Mouse (Mus musculus): ENCODE measurements around the gene Cdh23. TPM values are rescaled to one million over a fixed set of nuclear protein-coding genes. Genes with fewer than 3 reads are reported as not detected.
A peak's percentile ranks its signal among the peaks of the same experiment; 100 is the strongest.

Gene Cdh23
- polyA plus RNA-seq, 2 experiments from 2014 or later: 4.0 to 5.5 TPM

DNA sequence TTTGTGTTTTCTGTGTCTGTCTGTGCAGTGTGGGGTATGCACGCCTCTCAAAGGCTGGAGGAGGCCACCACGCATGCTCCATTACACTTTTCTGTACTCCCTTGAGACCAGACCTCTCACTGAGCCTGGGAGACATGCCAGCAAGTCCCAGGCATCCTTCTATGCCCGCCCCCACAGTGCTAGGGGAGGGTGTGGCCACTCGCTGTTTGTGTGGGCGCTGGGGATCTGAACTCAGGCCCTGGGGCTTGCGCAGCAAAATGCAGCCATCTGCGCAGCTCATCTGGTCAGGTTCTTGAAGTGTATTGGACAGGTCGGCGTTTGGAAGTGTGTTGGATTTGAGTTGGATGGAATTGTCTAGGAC, 416.4 kb downstream of the Cdh23 start:
- no peak for ATAC-seq

DNA sequence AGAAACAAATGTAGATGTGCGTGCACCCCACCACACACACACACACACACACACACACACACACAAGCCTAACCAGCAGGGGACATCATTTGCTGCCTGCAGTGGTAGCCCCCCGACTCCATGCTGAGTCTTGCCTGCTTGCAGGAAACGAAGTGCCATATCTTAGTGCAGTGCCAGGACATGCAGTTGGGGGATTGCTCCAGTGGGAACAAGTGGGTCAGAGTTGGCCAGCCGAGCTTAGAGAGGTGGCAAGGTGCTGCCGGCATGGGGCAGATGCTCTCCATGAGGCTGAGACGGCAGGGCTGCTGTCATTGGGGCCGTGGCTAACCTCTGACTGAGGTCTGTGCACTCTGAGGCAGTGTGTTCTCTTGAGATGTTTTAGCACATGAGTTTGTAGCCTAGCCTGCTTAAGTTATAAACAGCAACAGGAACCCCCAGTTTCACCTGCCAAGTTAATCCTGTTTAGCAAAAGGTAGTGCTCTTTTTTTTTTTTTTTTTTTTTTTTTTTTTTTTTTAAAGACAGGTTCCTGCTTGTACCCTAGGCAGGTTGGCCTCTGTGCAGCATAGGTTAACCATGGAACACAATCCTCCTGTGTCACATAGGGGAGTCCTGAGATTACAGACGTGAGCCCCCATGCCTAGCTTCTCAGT, 416.9 kb downstream of the Cdh23 start:
- ATAC-seq: no peak

GRCm38 (mm10) chr10:60278786-60279185, 417.5 kb downstream of the Cdh23 start:
- ATAC-seq: no peak

- peak; percentile 12 for ATAC-seq
These were observed 418.3 kb downstream of the Cdh23 start for GRCm38 (mm10) chr10:60278006-60278399.

- peak; percentile 91 for ATAC-seq
These were observed 418.9 kb downstream of the Cdh23 start, which contains the start of gene Psap for GRCm38 (mm10) chr10:60277207-60278005. Gene Psap (plus strand): TSS chr10:60277627.

GRCm38 (mm10) chr10:60273382-60273781, 422.9 kb downstream of the Cdh23 start:
- ATAC-seq: no peak

- ATAC-seq: no peak
These were observed 424.0 kb downstream of the Cdh23 start for GRCm38 (mm10) chr10:60272241-60272640.

DNA sequence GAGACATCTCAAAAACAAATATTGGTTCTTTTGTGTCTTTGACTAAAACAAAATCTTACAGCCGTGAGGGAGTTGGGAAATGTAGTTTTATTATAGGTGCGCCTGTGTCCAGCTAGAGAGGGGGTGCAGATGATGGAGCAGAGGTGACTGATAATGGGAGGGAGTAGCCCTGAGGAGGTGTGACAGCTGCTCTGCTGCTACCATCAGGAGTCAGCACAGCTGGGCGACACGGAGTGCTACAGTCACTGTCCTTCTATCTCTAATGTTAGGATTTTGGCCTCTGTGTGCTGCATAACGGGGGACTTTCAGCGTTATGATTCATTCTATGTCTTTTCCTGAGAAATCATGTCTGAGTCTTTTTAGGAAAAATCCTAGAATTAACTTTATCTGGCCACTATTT, 425.3 kb downstream of the Cdh23 start:
- no peak for ATAC-seq

GRCm38 (mm10) chr10:60269141-60270064, 426.9 kb downstream of the Cdh23 start:
- no peak for ATAC-seq

DNA sequence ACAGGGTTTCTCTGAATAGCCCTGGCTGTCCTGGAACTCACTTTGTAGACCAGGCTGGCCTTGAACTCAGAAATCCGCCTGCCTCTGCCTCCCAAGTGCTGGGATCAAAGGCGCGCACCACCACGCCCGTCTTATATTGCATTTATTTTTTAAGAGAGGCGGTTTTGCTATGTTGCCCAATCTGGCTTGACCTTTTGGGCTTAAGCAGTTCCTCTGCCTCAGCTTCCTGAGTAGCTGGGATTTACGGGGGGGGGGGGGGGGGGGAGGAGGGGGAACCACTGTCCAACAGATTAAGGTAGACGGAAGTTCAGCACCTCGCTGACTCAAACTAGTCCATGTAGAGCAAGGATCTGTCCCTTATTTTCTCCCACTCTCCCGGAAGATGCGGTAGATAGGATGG, 427.6 kb downstream of the Cdh23 start:
- ATAC-seq: no peak

DNA sequence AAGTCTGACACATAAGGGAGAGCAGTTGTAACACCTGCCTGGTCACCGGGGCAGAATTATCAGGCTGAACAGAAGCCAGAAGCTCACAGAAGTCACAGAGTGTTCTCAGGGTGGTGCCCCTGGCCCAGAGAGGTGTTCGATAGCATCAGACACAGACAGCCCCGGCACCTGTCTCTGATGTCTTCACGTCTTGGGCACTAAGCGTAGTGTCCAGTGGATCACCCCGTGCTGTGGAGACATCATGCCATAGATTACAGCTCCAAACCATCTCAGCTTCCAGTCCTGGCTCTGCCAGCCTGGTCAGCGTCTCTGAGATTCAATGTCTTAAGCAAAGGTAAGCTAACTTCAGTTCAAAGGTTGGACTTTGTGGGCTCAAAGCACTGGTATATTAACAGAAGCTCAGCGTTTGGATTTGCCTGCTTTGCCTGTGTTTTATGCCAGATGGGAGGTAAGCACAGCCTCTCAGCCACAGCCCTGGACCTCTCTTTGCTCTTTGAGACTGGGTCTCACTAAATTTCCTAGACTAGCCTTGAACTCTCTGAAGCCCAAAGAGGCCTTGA, 429.4 kb downstream of the Cdh23 start:
- ATAC-seq: no peak

DNA sequence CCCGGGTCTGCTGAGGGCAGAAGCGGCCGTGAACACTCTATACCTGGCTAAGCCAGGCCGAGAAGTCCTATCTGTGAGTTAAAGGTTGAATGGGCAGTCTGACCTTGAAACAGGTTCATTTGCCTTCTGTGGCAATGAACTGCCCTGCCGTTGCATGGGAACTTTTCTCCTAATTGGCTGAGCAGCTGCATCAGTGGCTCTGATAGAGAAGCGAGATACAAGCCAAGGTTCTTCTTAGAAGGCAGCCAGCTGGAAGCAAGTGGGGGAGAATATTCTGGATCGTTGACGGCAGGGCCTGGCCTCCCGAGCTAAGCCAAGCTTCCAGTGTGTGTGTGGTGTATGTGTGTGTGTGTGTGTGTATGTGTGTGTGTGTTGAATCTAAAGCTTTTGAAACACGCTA, 431.0 kb downstream of the Cdh23 start:
- ATAC-seq: no peak

DNA sequence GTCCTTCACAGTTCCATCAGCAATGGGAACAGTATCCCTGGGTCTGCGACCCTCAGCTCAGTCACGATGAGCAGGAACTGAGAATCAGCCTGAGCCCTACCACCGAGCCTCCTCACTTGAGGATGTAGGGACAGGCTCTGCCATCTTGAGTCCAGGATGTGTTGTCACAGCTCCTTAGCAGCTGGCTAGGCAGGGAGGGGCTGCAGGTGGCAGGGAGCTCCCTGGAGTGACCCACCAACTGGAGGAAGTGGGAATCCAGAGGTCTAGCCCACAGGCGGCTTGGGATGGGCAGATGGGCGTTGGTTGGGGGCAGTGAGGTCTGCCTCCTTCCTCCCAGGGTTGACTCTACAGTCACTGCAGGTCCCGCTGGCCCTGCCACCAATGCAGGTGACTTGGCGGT, 432.9 kb downstream of the Cdh23 start:
- ATAC-seq: no peak

GRCm38 (mm10) chr10:60262386-60262785, 433.9 kb downstream of the Cdh23 start:
- no peak for ATAC-seq

DNA sequence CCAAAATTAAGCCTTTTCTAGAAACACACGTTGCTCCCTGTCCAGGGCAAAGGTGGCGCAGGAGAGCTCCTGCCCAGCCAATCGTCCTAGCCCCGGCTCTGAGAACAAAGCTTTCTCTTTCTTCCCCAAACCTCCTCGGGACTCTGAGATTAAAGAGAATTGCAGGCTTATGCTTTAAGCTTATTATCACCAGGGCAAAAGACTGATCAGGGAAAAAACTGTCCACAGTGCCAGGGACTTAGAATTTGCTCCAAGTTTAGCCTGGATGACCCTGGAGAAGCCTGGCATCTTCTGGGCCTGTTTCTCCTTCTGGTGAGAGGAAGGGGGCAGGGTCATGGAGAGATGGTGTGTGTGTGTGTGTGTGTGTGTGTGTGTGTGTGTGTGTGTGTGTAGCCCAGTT, 434.8 kb downstream of the Cdh23 start:
- ATAC-seq: no peak

- ATAC-seq: no peak
These were observed 435.6 kb downstream of the Cdh23 start for GRCm38 (mm10) chr10:60260557-60261294.

- ATAC-seq: no peak
These were observed 438.9 kb downstream of the Cdh23 start for GRCm38 (mm10) chr10:60257261-60257825.

GRCm38 (mm10) chr10:60256088-60256487, 440.2 kb downstream of the Cdh23 start:
- ATAC-seq: no peak
